In the genomic region with DNA sequence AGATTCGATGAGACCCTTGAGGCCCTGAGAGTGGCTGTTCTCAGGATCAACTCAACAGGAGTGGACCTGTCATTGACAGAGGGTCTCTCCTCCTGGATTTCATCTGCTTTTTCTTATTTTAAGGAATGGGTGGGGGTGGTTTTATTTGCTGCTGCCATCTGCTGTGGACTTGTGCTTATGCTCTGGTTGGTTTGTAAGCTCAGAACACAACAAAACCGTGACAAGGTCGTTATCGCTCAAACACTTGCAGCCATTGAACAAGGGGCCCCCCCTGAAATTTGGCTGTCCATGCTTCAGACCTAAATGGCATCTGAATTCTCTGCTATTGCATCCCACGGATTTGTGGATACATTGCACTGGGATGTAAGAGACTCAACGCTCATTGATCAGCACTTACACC, we compare ENCODE assay signal across 5 mouse cellular contexts. TPM values are rescaled to one million over a fixed set of nuclear protein-coding genes. Genes with fewer than 3 reads are reported as not detected.
"Had no signal": no experiment of that assay in that cellular context is flagged by ENCODE, and none has a peak within 500 bp of the region (broad histone marks: within the 10 kb centered on the region; RNA-seq: fewer than 3 reads in every experiment).

No protein-coding gene starts in this region.

RNA-seq across cellular contexts. Expression of a gene that starts 34.1 kb away (rescaled TPM):
- polyA plus RNA-seq: neural tube, embryonic 13.5 days; neural tube, embryonic 15.5 days; small intestine, adult 2 months; spleen, adult 2 months; thymus, adult 2 months had no signal
